Mouse (Mus musculus): ENCODE measurements around the gene Gm11011.

GRCm38 (mm10) chr2:169615998-169616397 is 28.5 kb upstream of the Gm11011 start:
- TF ChIP-seq CTCF (IDR thresholded peaks at IDR 0.05; ENCODE audit: low read depth): no peak
- TF ChIP-seq EP300 (IDR thresholded peaks at IDR 0.05; ENCODE audit: low read depth): no peak

Measured in liver, embryonic 14.5 days (tissue).